Mouse (Mus musculus) limb, embryonic 15.5 days (tissue): ENCODE data around the gene Slc17a9. TPM values are rescaled to one million over a fixed set of nuclear protein-coding genes. Genes with fewer than 3 reads are reported as not detected.

ENCODE experiments used
- ATAC-seq: fragments of 200-750 bp; cut with Nextera tagmentation; 2 replicates; pipeline ENCODE4 v1.8.0; 2017; ENCODE audit warnings: low read depth, moderate TSS enrichment; ENCODE audit not compliant: insufficient number of reproducible peaks, low FRiP score, low TSS enrichment
- H3K27ac ChIP-seq: fragments of 300-500 bp; sonication (generic); 2 replicates; pipeline ENCODE4 v1.5.1; 2015; ENCODE audit warnings: moderate library complexity, mild to moderate bottlenecking, inconsistent platforms
- H3K27me3 ChIP-seq: fragments of 300-500 bp; sonication (generic); 2 replicates; pipeline ENCODE4 v1.6.1; 2015; ENCODE audit warnings: inconsistent platforms
- H3K36me3 ChIP-seq: fragments of 300-500 bp; sonication (generic); 2 replicates; pipeline ENCODE4 v1.6.1; 2015; ENCODE audit warnings: inconsistent platforms
- H3K4me1 ChIP-seq: fragments of 300-500 bp; sonication (generic); 2 replicates; pipeline ENCODE4 v1.6.1; 2015; ENCODE audit warnings: inconsistent platforms
- H3K4me2 ChIP-seq: fragments of 300-500 bp; sonication (generic); 2 replicates; pipeline ENCODE4 v1.6.1; 2015; ENCODE audit warnings: mild to moderate bottlenecking, inconsistent platforms
- H3K4me3 ChIP-seq: fragments of 300-500 bp; sonication (generic); 2 replicates; pipeline ENCODE4 v1.5.1; 2015; ENCODE audit warnings: mild to moderate bottlenecking, inconsistent platforms
- H3K9ac ChIP-seq: fragments of 300-500 bp; sonication (generic); 2 replicates; pipeline ENCODE4 v1.6.1; 2015; ENCODE audit warnings: inconsistent platforms
- H3K9me3 ChIP-seq: fragments of 300-500 bp; sonication (generic); 2 replicates; pipeline ENCODE4 v1.6.1; 2016; ENCODE audit warnings: inconsistent platforms
- WGBS: fragments of 180-500 bp; shearing (Covaris S2); methylation state at CpG from one replicate; pipeline ENCODE4 v1.1.7; 2015; 5-methylcytosine and 5-hydroxymethylcytosine counted together
- polyA plus RNA-seq: library from polyadenylated mRNA; unstranded; fragments of >200 nt; fragmentation: Nextera tagmentation; extraction: Ambion mirVana; gene quantifications from 2 replicates; pipeline ENCODE4 v1.2.1, GENCODE M21; 2015

Slc17a9 gene
- polyA plus RNA-seq, 1 experiment from 2014 or later, result 1.7 TPM

DNA sequence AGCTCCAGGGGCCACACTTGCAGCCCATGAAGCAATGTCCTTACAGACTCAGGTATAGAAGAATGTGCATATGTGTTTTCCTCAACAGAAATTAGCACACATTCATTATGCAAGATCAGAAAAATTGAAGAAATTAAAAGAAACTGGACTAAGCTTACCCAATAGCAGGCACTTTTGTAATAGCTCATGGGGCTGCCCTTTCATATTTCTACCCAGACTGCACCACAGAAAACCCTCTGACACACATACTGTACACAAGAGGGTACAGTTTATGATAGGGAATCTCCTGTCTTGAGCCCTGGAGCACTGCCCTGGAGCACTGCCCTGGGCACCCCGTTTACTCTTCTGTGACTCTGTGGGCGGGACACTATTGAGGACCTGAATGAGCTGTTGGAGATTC, 12.9 kb downstream of the Slc17a9 start:
- Histone ChIP-seq H3K4me3 (no peak overlapping the region), H3K27ac (no peak overlapping the region), H3K9me3 (no peaks in the 10 kb centered on the region), H3K4me2 (no peak overlapping the region), H3K9ac (no peak overlapping the region), H3K27me3 (no peaks in the 10 kb centered on the region), H3K4me1 (no peaks in the 10 kb centered on the region), H3K36me3 (no peaks in the 10 kb centered on the region)
- no peak for ATAC-seq
- WGBS, result 78% methylated on average over 2 of the region's 2 CpGs

GRCm38 (mm10) chr2:180740349-180740748, 15.3 kb downstream of the Slc17a9 start:
- Histone ChIP-seq H3K36me3 (no peaks in the 10 kb centered on the region), H3K4me1 (no peaks in the 10 kb centered on the region), H3K27ac (no peak overlapping the region), H3K27me3 (no peaks in the 10 kb centered on the region), H3K9me3 (no peaks in the 10 kb centered on the region), H3K9ac (no peak overlapping the region), H3K4me2 (no peak overlapping the region), H3K4me3 (no peak overlapping the region)
- no peak for ATAC-seq
- WGBS, result 35% methylated on average over 3 of the region's 3 CpGs

DNA sequence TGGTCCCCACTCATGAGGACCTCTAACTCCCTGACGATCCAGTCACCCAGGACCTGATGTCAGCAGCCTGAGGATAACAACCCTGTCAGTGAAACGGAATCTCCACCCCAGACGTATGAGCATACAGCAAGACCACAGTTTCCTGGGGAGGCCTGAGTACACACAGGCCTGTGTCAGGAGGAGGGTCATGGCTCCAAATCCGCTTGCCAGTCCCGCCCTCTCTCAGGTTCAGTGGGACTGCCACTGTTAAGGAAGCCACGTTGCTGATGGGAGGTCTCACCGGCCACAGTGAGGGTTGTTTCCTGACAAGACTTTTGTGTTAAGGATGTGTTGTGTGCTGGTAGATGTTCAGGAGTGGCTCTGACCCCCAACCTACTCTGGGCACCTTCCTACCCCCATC, 16.4 kb downstream of the Slc17a9 start:
- H3K4me1 ChIP-seq, result no peaks in the 10 kb centered on the region
- no peaks in the 10 kb centered on the region for H3K9me3 ChIP-seq
- no peak for ATAC-seq
- H3K4me2 ChIP-seq, result no peak overlapping the region
- WGBS, result 82% methylated on average over 7 of the region's 7 CpGs
- no peak overlapping the region for H3K9ac ChIP-seq
- no peaks in the 10 kb centered on the region for H3K27me3 ChIP-seq
- H3K4me3 ChIP-seq, result no peak overlapping the region
- H3K36me3 ChIP-seq, result no peaks in the 10 kb centered on the region
- no peak overlapping the region for H3K27ac ChIP-seq

- no peak overlapping the region for H3K4me3 ChIP-seq
- no peak overlapping the region for H3K27ac ChIP-seq
- no peaks in the 10 kb centered on the region for H3K36me3 ChIP-seq
- no peak overlapping the region for H3K4me2 ChIP-seq
- 86% methylated on average over 6 of the region's 6 CpGs for WGBS
- ATAC-seq, result no peak
- H3K4me1 ChIP-seq, result no peaks in the 10 kb centered on the region
- H3K27me3 ChIP-seq, result no peaks in the 10 kb centered on the region
- no peak overlapping the region for H3K9ac ChIP-seq
- no peaks in the 10 kb centered on the region for H3K9me3 ChIP-seq
Measured at GRCm38 (mm10) chr2:180742820-180743219, 17.8 kb downstream of the Slc17a9 start.

DNA sequence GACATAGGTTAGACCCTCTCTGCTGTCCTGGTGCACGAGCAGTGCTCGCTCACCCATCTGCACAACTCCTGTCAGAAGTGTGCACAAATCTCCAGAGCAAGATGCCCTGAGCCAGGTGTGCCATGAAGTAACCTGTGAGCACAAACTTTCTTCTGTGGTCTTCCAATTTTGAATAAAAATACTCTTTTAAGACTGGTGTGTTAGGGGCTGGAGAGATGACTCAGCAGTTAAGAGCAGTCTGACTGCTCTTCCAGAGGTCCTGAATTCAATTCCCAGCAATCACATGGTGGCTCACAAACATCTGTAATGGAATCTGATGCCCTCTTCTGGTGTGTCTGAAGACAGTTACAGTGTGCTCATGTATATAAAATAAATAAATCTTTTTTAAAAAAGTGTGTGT, 18.3 kb downstream of the Slc17a9 start:
- H3K4me3 ChIP-seq, result no peak overlapping the region
- no peak for ATAC-seq
- H3K27ac ChIP-seq, result no peak overlapping the region
- no peaks in the 10 kb centered on the region for H3K4me1 ChIP-seq
- no peaks in the 10 kb centered on the region for H3K36me3 ChIP-seq
- no peaks in the 10 kb centered on the region for H3K9me3 ChIP-seq
- H3K27me3 ChIP-seq, result no peaks in the 10 kb centered on the region
- H3K9ac ChIP-seq, result no peak overlapping the region
- H3K4me2 ChIP-seq, result no peak overlapping the region
- WGBS, result 84% methylated on average over 2 of the region's 2 CpGs

DNA sequence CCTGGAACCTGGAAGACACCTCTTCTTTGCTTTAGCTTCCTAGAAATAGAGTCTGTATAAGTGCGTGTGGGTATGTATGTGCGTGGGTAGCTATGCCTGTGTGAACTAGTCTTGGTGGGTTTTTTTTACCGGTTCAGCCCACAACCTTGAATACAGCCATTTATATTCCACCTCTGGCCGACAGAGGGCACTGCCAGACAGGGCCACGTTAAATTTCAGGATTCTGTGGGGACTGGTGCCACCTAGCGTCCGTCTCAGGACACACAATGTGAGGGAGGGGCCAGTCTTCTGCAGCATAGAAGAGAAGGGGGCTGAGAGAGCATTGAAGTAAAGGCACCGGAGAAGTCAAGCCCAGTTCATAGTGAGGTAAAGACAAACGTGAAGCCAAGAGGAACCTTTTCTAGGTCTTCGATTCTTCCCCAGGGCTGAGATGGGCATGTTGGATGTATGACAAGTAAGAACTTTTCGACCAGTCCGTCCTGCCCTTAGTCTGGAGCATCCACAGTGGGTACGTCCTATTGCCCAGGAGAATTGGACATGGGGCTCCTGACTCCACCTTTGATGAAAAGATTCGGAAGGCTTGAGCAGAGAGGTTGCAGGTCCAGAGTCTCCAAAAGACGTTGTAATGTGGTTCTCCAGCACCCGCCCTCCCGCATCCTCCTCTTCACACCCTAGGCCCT, 20.3 kb downstream of the Slc17a9 start:
- Histone ChIP-seq H3K9ac (no peak overlapping the region), H3K9me3 (no peaks in the 10 kb centered on the region), H3K27me3 (no peaks in the 10 kb centered on the region), H3K36me3 (no peaks in the 10 kb centered on the region), H3K27ac (no peak overlapping the region), H3K4me2 (no peak overlapping the region), H3K4me3 (no peak overlapping the region), H3K4me1 (no peaks in the 10 kb centered on the region)
- WGBS, result 36% methylated on average over 17 of the region's 17 CpGs
- peak; percentile 42; the same call in 1 of the 2 replicates for ATAC-seq

DNA sequence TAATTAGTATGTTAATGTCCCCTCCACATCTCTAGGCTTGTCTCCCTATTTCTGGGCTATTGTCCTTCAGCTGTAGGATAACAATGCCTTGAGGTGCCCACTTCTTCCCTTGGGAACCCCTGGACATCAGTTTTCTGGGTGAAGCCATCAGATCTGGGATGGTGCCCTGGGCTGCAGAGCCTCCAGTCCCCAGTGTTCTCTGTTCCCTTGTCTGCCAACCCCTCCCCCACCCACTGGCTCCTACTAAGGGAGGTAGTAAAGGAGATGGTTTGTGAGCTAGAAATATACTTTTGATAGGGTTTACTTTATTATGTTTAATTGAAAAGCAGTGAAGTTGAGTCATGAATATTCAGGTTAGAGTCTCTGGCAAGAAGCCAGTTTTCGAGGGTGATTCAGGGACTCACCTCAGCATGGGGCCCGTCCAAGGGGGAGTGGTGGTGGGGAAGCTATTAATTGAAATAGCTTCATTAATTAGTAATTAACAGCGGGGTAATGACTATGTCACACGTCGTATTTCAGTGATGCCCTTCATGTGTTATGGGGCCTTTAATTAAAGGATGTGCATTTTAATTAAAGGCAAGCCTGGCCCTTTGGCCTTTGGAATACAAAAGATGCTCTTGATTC, 21.6 kb downstream of the Slc17a9 start:
- no peak for ATAC-seq
- H3K9me3 ChIP-seq, result no peaks in the 10 kb centered on the region
- no peak overlapping the region for H3K4me3 ChIP-seq
- no peaks in the 10 kb centered on the region for H3K4me1 ChIP-seq
- no peaks in the 10 kb centered on the region for H3K27me3 ChIP-seq
- H3K9ac ChIP-seq, result no peak overlapping the region
- H3K4me2 ChIP-seq, result no peak overlapping the region
- H3K36me3 ChIP-seq, result no peaks in the 10 kb centered on the region
- WGBS, result 29% methylated on average over 5 of the region's 5 CpGs
- no peak overlapping the region for H3K27ac ChIP-seq

- no peak for ATAC-seq
- 46% methylated on average over 5 of the region's 5 CpGs for WGBS
Measured at GRCm38 (mm10) chr2:180748904-180749303, 23.8 kb downstream of the Slc17a9 start.

GRCm38 (mm10) chr2:180754976-180755688, 30.1 kb downstream of the Slc17a9 start:
- ATAC-seq, result no peak

More at GRCm38 (mm10) chr2:180748904-180749303, 23.8 kb downstream of the Slc17a9 start:
- Histone ChIP-seq H3K27me3 (no peaks in the 10 kb centered on the region), H3K27ac (no peak overlapping the region), H3K4me1 (no peaks in the 10 kb centered on the region), H3K4me2 (no peak overlapping the region), H3K36me3 (no peaks in the 10 kb centered on the region), H3K9me3 (no peaks in the 10 kb centered on the region), H3K9ac (no peak overlapping the region), H3K4me3 (no peak overlapping the region)

GRCm38 (mm10) chr2:180755896-180756295, 30.8 kb downstream of the Slc17a9 start:
- H3K4me1 ChIP-seq, result no peaks in the 10 kb centered on the region
- no peak for ATAC-seq
- H3K9ac ChIP-seq, result no peak overlapping the region
- no peaks in the 10 kb centered on the region for H3K36me3 ChIP-seq
- H3K27ac ChIP-seq, result no peak overlapping the region
- 1% methylated on average over 8 of the region's 8 CpGs for WGBS
- H3K4me2 ChIP-seq, result no peak overlapping the region
- H3K4me3 ChIP-seq, result no peak overlapping the region
- H3K27me3 ChIP-seq, result peaks cover 10% of the 10 kb centered on the region; the same call in 1 of the 2 replicates
- H3K9me3 ChIP-seq, result no peaks in the 10 kb centered on the region

More at GRCm38 (mm10) chr2:180754976-180755688, 30.1 kb downstream of the Slc17a9 start:
- H3K4me3 ChIP-seq, result no peak overlapping the region
- no peaks in the 10 kb centered on the region for H3K9me3 ChIP-seq
- no peak overlapping the region for H3K27ac ChIP-seq
- no peak overlapping the region for H3K4me2 ChIP-seq
- peaks cover 10% of the 10 kb centered on the region; the same call in 1 of the 2 replicates for H3K27me3 ChIP-seq
- WGBS, result 58% methylated on average over 5 of the region's 5 CpGs
- H3K9ac ChIP-seq, result no peak overlapping the region
- H3K36me3 ChIP-seq, result no peaks in the 10 kb centered on the region
- H3K4me1 ChIP-seq, result no peaks in the 10 kb centered on the region

- no peaks in the 10 kb centered on the region for H3K4me1 ChIP-seq
- H3K9me3 ChIP-seq, result no peaks in the 10 kb centered on the region
- no peak overlapping the region for H3K4me3 ChIP-seq
- H3K4me2 ChIP-seq, result no peak overlapping the region
- H3K36me3 ChIP-seq, result no peaks in the 10 kb centered on the region
- no peak overlapping the region for H3K9ac ChIP-seq
- no peak for ATAC-seq
- H3K27me3 ChIP-seq, result peaks cover 10% of the 10 kb centered on the region; the same call in 1 of the 2 replicates
- no peak overlapping the region for H3K27ac ChIP-seq
- WGBS, result 30% methylated on average over 2 of the region's 2 CpGs
Measured at GRCm38 (mm10) chr2:180756786-180757185, 31.7 kb downstream of the Slc17a9 start.
